Mouse (Mus musculus): ENCODE measurements at regions not wholly inside any gene's neighbourhood (a gene's known extent, or its start where the extent isn't known, plus 50 kb on each side); places are given as distances from the start of the nearest gene placed in this dataset.

GRCm38 (mm10) chr17:63798961-63799531 lies 63.8 kb upstream of the Fer start:
- no peak for DNase-seq (ENCODE audit: low read depth, low spot score)

GRCm38 (mm10) chr17:63801411-63801810 lies 61.5 kb upstream of the Fer start:
- DNase-seq (ENCODE audit: low read depth, low spot score): no peak

DNA sequence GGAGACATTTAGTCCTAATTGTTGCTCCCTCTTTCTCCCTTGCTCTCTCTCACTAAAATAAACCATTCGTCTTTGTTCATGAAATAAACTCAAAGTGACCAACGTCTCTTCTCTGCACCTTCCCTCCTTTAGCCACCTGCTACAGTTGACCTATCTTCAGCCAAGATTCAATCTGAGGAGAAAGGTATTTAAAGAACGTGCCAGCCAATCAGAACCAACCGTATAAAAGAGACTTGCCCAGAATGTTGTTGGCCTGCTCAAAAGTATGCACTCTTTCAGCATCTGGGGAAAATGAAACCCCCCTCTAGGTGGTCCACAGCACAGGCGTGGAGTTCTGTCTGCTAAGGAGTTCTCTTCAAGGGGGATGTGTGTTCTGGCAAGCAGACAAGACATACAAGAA lies 60.0 kb upstream of the Fer start:
- no peak for DNase-seq (ENCODE audit: low read depth, low spot score)

DNA sequence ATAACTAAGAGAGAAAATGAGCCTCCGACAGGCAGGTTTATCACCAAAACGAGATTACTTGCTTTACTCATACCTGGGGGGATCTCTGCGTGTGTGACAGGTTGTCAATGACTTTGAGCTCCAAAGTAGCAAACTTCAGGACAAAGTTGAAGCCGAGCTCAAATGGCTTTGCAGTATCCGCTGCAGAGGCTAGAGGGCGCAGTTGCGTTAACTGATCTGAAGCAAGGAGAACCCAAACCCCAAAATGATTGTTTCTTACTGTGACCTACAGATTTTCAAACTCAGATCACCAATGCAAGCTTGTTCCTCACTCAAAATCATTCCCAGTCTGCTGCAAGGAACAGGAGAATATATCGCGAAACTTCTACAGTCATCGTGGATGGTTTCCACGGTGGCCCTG lies 59.3 kb upstream of the Fer start:
- DNase-seq (ENCODE audit: low read depth, low spot score): peak; percentile 42

DNA sequence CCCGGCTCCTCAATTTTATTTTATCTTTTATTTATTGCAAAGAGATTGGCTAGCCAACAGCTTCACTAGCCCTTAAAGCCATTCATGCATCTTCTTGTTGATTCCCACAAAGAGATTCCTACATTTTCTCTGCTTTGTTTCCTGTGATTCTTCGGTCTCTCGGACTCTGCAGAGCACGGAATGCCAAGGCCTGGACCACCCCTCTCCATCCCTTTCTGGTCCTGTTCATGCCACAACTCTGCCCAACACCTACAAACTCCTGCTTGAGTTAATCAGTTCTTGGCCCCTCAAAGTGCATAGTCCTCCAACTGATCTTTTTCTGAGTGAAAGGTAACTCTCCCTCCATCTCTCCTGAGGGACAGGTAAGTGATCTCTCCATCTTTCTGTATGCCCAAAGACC lies 58.4 kb upstream of the Fer start:
- DNase-seq (ENCODE audit: low read depth, low spot score): no peak

- peak; percentile 26 for DNase-seq (ENCODE audit: low read depth, low spot score)
Observed at GRCm38 (mm10) chr17:63806360-63806759, 56.5 kb upstream of the Fer start.

DNA sequence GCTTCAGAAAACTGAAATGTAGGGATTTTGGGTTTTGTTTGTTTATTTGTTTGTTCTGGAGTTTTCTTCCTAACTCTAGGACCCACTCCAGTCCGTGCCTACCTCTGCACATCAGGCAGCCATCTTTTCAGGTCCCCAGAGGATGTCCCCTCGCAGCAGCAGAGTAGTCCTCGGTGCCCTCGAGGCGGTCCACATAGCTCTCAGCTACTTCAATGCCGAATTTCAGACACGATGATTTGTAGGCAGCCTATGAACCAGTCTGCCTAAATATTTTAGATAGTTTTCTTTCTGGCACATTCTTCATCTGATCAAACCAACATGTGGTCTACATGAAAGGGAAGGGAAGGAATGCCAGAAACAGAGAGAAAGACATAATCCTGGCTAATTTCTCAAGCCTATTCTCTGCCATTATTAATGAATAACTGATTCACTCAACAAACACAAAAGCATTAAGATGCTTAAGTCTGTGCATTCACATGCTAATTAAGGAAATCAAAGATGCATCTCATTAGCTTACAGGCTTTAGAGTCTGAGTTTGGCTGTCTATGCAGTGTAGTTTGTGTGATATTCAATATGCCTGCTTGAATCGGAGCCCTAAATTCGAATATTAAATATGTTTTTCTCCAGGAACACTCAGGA lies 55.2 kb upstream of the Fer start:
- no peak for DNase-seq (ENCODE audit: low read depth, low spot score)

- DNase-seq (ENCODE audit: low read depth, low spot score): no peak
Observed at GRCm38 (mm10) chr17:63808756-63809155, 54.1 kb upstream of the Fer start.

GRCm38 (mm10) chr17:63811246-63811785 lies 51.5 kb upstream of the Fer start:
- no peak for DNase-seq (ENCODE audit: low read depth, low spot score)

DNA sequence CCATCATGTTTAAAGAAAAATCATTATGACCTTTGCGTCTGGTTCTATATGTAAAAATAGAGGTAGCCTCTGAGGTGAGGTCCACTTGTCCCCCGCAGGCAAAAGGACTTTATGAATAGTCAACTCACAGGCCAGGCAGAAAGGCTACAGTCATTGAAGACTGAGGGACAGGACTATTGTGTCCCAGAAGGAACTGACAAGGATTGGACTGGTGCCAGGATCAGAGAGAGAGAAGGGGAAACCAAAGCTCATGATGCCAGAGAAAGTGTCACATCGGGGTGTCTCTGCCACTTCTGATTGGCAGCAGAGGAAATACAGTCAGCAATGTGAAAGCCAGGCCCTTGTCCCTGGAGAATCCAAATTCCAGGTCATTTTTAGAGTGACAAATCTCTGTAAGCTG lies 50.3 kb upstream of the Fer start:
- no peak for DNase-seq (ENCODE audit: low read depth, low spot score)
